Mouse (Mus musculus) CH12.LX (cell line): ENCODE measurements around the gene Smox. TPM values are rescaled to one million over a fixed set of nuclear protein-coding genes. Genes with fewer than 3 reads are reported as not detected.

ENCODE experiments used
- DNase-seq: peaks from one replicate; pipeline ENCODE4 v3.0.0-alpha.2; 2013; ENCODE audit errors: extremely low read depth
- H3K27ac ChIP-seq: 2 replicates; pipeline ENCODE4 v1.5.1; 2012; ENCODE audit warnings: low read depth, mild to moderate bottlenecking, control low read depth, moderate library complexity; ENCODE audit not compliant: insufficient read depth
- H3K27me3 ChIP-seq: replicated peaks from 2 replicates; pipeline ENCODE3; 2012; ENCODE audit warnings: inconsistent platforms
- H3K36me3 ChIP-seq, 2 experiments: replicated peaks in 1 of 2; 2 replicates each; pipeline versions ENCODE3 to v1.6.1; 2012; ENCODE audit warnings: inconsistent platforms in 1 of 2, low read length in 1 of 2, mild to moderate bottlenecking in 1 of 2, mixed read lengths in 1 of 2, moderate library complexity in 1 of 2; ENCODE audit not compliant: control insufficient read depth in 1 of 2, insufficient read depth in 1 of 2
- H3K4me1 ChIP-seq, 2 experiments: 2 replicates each; pipeline ENCODE4 v1.6.1; 2012; ENCODE audit warnings: inconsistent platforms in 1 of 2, moderate library complexity in 1 of 2; ENCODE audit not compliant: insufficient read depth in 2 of 2, control insufficient read depth in 1 of 2
- H3K4me2 ChIP-seq: 2 replicates; pipeline ENCODE4 v1.6.1; 2012; ENCODE audit warnings: low read depth, mild to moderate bottlenecking, control low read depth; ENCODE audit not compliant: poor library complexity, insufficient read depth, severe bottlenecking
- H3K4me3 ChIP-seq, 3 experiments: fragments of 150-350 bp in 1 of 3; sonication (generic) in 1 of 3; replicated peaks in 1 of 3; 2 replicates each; pipeline versions ENCODE3 to v1.5.1; 2011 to 2012; ENCODE audit warnings: low read depth in 2 of 3, low read length in 2 of 3, mild to moderate bottlenecking in 2 of 3, moderate library complexity in 2 of 3, control low read depth in 1 of 3, improper control_type of control experiment in 1 of 3, inconsistent platforms in 1 of 3, mixed read lengths in 1 of 3; ENCODE audit not compliant: poor library complexity in 1 of 3
- H3K79me2 ChIP-seq: replicated peaks from 2 replicates; pipeline ENCODE4 v1.6.1; 2012; ENCODE audit warnings: mild to moderate bottlenecking, moderate library complexity; ENCODE audit not compliant: control insufficient read depth, poor library complexity, insufficient read depth, severe bottlenecking; ENCODE audit errors: extremely low read depth
- H3K9ac ChIP-seq: 2 replicates; pipeline ENCODE4 v1.6.1; 2012; ENCODE audit warnings: low read depth, mild to moderate bottlenecking, control low read depth, moderate library complexity; ENCODE audit not compliant: insufficient read depth
- H3K9me3 ChIP-seq: replicated peaks from 2 replicates; pipeline ENCODE3; 2012; ENCODE audit warnings: low read length, inconsistent platforms, mixed read lengths
- CHD2 ChIP-seq: IDR thresholded peaks from 2 replicates; pipeline ENCODE4 v1.6.1; 2011; ENCODE audit warnings: low read length, improper control_type of control experiment
- CTCF ChIP-seq, 2 experiments: IDR thresholded peaks in 1 of 2; conservative IDR thresholded peaks in 1 of 2; 2 replicates each; pipeline ENCODE4 v1.5.1; 2011 to 2012; ENCODE audit warnings: low read depth in 2 of 2, low read length in 2 of 2, improper control_type of control experiment in 1 of 2, inconsistent platforms in 1 of 2, mild to moderate bottlenecking in 1 of 2, moderate library complexity in 1 of 2
- ELF1 ChIP-seq: IDR thresholded peaks from 2 replicates; pipeline ENCODE4 v1.6.1; 2014; ENCODE audit warnings: low read depth, mild to moderate bottlenecking, inconsistent platforms, low read length, improper control_type of control experiment
- EP300 ChIP-seq: IDR thresholded peaks from 2 replicates; pipeline ENCODE4 v1.6.1; 2011; ENCODE audit warnings: low read length, improper control_type of control experiment
- ETS1 ChIP-seq: conservative IDR thresholded peaks from 2 replicates; pipeline ENCODE4 v1.6.1; 2012; ENCODE audit warnings: low read depth, mild to moderate bottlenecking, inconsistent platforms, low read length, improper control_type of control experiment, moderate library complexity
- IRF4 ChIP-seq: IDR thresholded peaks from 2 replicates; pipeline ENCODE4 v1.6.1; 2014; ENCODE audit warnings: low read depth, mild to moderate bottlenecking, inconsistent platforms, low read length, improper control_type of control experiment
- JUN ChIP-seq: IDR thresholded peaks from 2 replicates; pipeline ENCODE4 v1.6.1; 2011; ENCODE audit warnings: low read depth, mild to moderate bottlenecking, low read length, improper control_type of control experiment, moderate library complexity; ENCODE audit not compliant: insufficient read depth
- KAT2A ChIP-seq: IDR thresholded peaks from 2 replicates; pipeline ENCODE4 v1.6.1; 2012; ENCODE audit warnings: low read length, improper control_type of control experiment, inconsistent platforms; ENCODE audit not compliant: insufficient replicate concordance
- MAFK ChIP-seq: IDR thresholded peaks from 2 replicates; pipeline ENCODE4 v1.6.1; 2011; ENCODE audit warnings: low read length, improper control_type of control experiment; ENCODE audit not compliant: insufficient replicate concordance
- MAX ChIP-seq: IDR thresholded peaks from 2 replicates; pipeline ENCODE4 v1.6.1; 2011; ENCODE audit warnings: low read length, improper control_type of control experiment
- MEF2A ChIP-seq: IDR thresholded peaks from 2 replicates; pipeline ENCODE4 v1.6.1; 2014; ENCODE audit warnings: low read depth, mild to moderate bottlenecking, inconsistent platforms, low read length, improper control_type of control experiment, borderline replicate concordance
- MYC ChIP-seq: IDR thresholded peaks from 2 replicates; pipeline ENCODE4 v1.6.1; 2011; ENCODE audit warnings: low read depth, mild to moderate bottlenecking, improper control_type of control experiment, low read length
- NELFE ChIP-seq: IDR thresholded peaks from 2 replicates; pipeline ENCODE4 v1.6.1; 2011; ENCODE audit warnings: low read depth, low read length, improper control_type of control experiment
- NRF1 ChIP-seq: IDR thresholded peaks from 2 replicates; pipeline ENCODE4 v1.6.1; 2014; ENCODE audit warnings: low read depth, mild to moderate bottlenecking, inconsistent platforms, low read length, improper control_type of control experiment, moderate library complexity
- PAX5 ChIP-seq: IDR thresholded peaks from 2 replicates; pipeline ENCODE4 v1.6.1; 2012; ENCODE audit warnings: low read length, inconsistent platforms, mixed read lengths
- RAD21 ChIP-seq: IDR thresholded peaks from 2 replicates; pipeline ENCODE4 v1.6.1; 2011; ENCODE audit warnings: low read depth, mild to moderate bottlenecking, low read length, improper control_type of control experiment, moderate library complexity
- SIN3A ChIP-seq: IDR thresholded peaks from 2 replicates; pipeline ENCODE4 v1.6.1; 2012; ENCODE audit warnings: low read length, improper control_type of control experiment, inconsistent platforms
- SMC3 ChIP-seq: IDR thresholded peaks from 2 replicates; pipeline ENCODE4 v1.6.1; 2011; ENCODE audit warnings: low read depth, low read length, improper control_type of control experiment
- TBP ChIP-seq: conservative IDR thresholded peaks from 2 replicates; pipeline ENCODE4 v1.6.1; 2011; ENCODE audit warnings: low read depth, low read length, improper control_type of control experiment
- TCF12 ChIP-seq: IDR thresholded peaks from 2 replicates; pipeline ENCODE4 v1.6.1; 2014; ENCODE audit warnings: low read depth, mild to moderate bottlenecking, inconsistent platforms, low read length, improper control_type of control experiment
- UBTF ChIP-seq: IDR thresholded peaks from 2 replicates; pipeline ENCODE4 v1.6.1; 2012; ENCODE audit warnings: low read depth, mild to moderate bottlenecking, inconsistent platforms, low read length, improper control_type of control experiment, moderate library complexity
- USF2 ChIP-seq: conservative IDR thresholded peaks from 2 replicates; pipeline ENCODE4 v1.6.1; 2011; ENCODE audit warnings: low read depth, low read length, improper control_type of control experiment
- ZC3H11A ChIP-seq: IDR thresholded peaks from 2 replicates; pipeline ENCODE4 v1.6.1; 2012; ENCODE audit warnings: low read depth, mild to moderate bottlenecking, inconsistent platforms, low read length, improper control_type of control experiment
- ZKSCAN1 ChIP-seq: IDR thresholded peaks from 2 replicates; pipeline ENCODE4 v1.6.1; 2012; ENCODE audit warnings: low read depth, inconsistent platforms, low read length, improper control_type of control experiment, borderline replicate concordance
- ZMIZ1 ChIP-seq: IDR thresholded peaks from 2 replicates; pipeline ENCODE4 v1.6.1; 2012; ENCODE audit warnings: low read depth, mild to moderate bottlenecking, inconsistent platforms, low read length, improper control_type of control experiment
- dilution Hi-C: fragments of 300-500 bp; cut with MboI; formaldehyde crosslinking; loops from 2 replicates; pipeline ENCODE4 v1.14.3; 2020; ENCODE audit warnings: low sequenced_read_pairs; ENCODE audit not compliant: extremely low pct_unique_long_range_greater_than_20kb, extremely low pct_ligation_motif_present
- in situ Hi-C: fragments of 300-500 bp; cut with MboI; formaldehyde crosslinking; loops from 3 replicates; pipeline ENCODE4 v1.14.3; 2019; ENCODE audit warnings: low sequenced_read_pairs, low pct_ligation_motif_present, low pct_unique_long_range_greater_than_20kb, mixed read lengths
- polyA plus RNA-seq: library from polyadenylated mRNA; unstranded; fragments of >175 nt; gene quantifications from 2 replicates; pipeline ENCODE4 v1.2.1, GENCODE M21; 2012; ENCODE audit warnings: low read depth; ENCODE audit not compliant: insufficient read length
- total RNA-seq, 2 experiments: library from RNA; depleted of rRNA; stranded (reverse); fragments of 300-350 nt in 1 of 2; fragments of >200 nt in 1 of 2; gene quantifications; 2 replicates each; pipeline ENCODE4 v1.2.3; 2012 to 2014

The Smox gene
- total and polyA plus RNA-seq, 3 experiments, result 3.3 to 7.6 (median 4.4) TPM

- TF ChIP-seq NRF1 (no peak), MYC (no peak), ELF1 (no peak), SMC3 (no peak), USF2 (no peak)
Measured at GRCm38 (mm10) chr2:131478916-131479315, 12.4 kb upstream of the Smox start (continued).

- dilution Hi-C loops, result no loop called here
- Histone ChIP-seq H3K9me3 (peaks cover 6% of the 10 kb centered on the region), H3K4me3 (no peak overlapping the region), H3K27ac (no peak overlapping the region), H3K79me2 (no peaks in the 10 kb centered on the region), H3K4me1 (peaks cover 0 to 4% of the 10 kb centered on the region in 2 experiments; a peak in 3 of 4 replicates), H3K27me3 (no peaks in the 10 kb centered on the region), H3K4me2 (no peak overlapping the region), H3K9ac (no peak overlapping the region), H3K36me3 (no peaks in the 10 kb centered on the region)
- no peak for DNase-seq
- in situ Hi-C loops, result no loop called here
- TF ChIP-seq MAX, result no peak
- TF ChIP-seq ZC3H11A, result no peak
- no peak for TF ChIP-seq SMC3
- no peak for TF ChIP-seq IRF4
- no peak for TF ChIP-seq KAT2A
- TF ChIP-seq SIN3A, result no peak
- no peak for TF ChIP-seq UBTF
- no peak for TF ChIP-seq MAFK
- TF ChIP-seq, all 38 proteins: peak for 0
Measured at GRCm38 (mm10) chr2:131481733-131482132, 9.6 kb upstream of the Smox start.

- H3K9ac ChIP-seq, result no peak overlapping the region
- TF ChIP-seq EP300 (no peak), SIN3A (no peak), RAD21 (no peak), MEF2A (no peak), NELFE (no peak), UBTF (no peak), TBP (no peak), JUN (no peak), TCF12 (no peak), ZKSCAN1 (no peak), MAX (no peak), ELF1 (no peak), ZMIZ1 (no peak), CTCF (conservative IDR thresholded peaks at IDR 0.05 in 1 of 2, IDR thresholded peaks at IDR 0.05 in 1 of 2; ENCODE audit: low read depth in 2 of 2, low read length in 2 of 2) (no peak), ETS1 (no peak), ZC3H11A (no peak), CHD2 (no peak), PAX5 (no peak), USF2 (no peak)
- TF ChIP-seq, all 38 proteins: peak for 0
- H3K4me2 ChIP-seq, result no peak overlapping the region
- dilution Hi-C loops, result no loop called here
- H3K79me2 ChIP-seq, result no peaks in the 10 kb centered on the region
- no peaks in the 10 kb centered on the region for H3K27me3 ChIP-seq
- no peak for DNase-seq
- in situ Hi-C loops, result no loop called here
- H3K27ac ChIP-seq, result no peak overlapping the region
- peaks cover 0 to 4% of the 10 kb centered on the region in 2 experiments; a peak in 3 of 4 replicates for H3K4me1 ChIP-seq
- no peak overlapping the region for H3K4me3 ChIP-seq
- H3K9me3 ChIP-seq, result peaks cover 6% of the 10 kb centered on the region
- no peaks in the 10 kb centered on the region for H3K36me3 ChIP-seq
Measured at GRCm38 (mm10) chr2:131482478-131482877, 8.8 kb upstream of the Smox start.
